Mouse (Mus musculus): ENCODE data around the gene Mbtps1. TPM values are rescaled to one million over a fixed set of nuclear protein-coding genes. Genes with fewer than 3 reads are reported as not detected.

The Mbtps1 gene
- polyA plus RNA-seq, 1 experiment from 2014 or later = 110 TPM

DNA sequence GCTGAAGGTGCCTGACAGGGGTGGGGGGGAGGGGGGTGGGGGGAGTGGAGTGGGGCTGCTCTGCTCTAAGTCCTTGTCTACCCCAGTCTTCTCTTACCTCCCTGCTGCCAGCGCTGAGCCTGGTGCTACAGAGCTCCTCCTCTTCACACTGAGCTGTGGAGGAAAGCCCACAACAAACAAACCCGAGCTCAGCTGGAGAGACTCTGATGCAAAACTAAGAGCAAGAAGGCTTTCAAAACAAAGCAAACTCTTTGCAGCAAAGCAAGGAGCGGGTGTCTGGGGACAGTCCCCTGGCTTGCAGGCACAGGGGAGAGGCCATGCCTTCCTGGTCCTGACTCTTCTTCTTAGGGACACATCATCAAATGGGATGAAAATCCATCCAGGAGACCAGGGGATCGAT is 11.3 kb upstream of the Mbtps1 start:
- H3K9me3 ChIP-seq (ENCODE audit: control insufficient read depth, low read length) = no peaks in the 10 kb centered on the region
- ATAC-seq (ENCODE audit: low read depth) = no peak
- H3K27me3 ChIP-seq (replicated peaks; ENCODE audit: control insufficient read depth, insufficient read depth, low read length) = no peaks in the 10 kb centered on the region
- WGBS = 46% methylated on average over 4 of the region's 4 CpGs
- H3K9ac ChIP-seq (ENCODE audit: low read depth, low read length) = no peak overlapping the region
- no peak overlapping the region for H3K27ac ChIP-seq (replicated peaks; ENCODE audit: low read depth, low read length)
- no peak overlapping the region for H3K4me3 ChIP-seq (ENCODE audit: low read depth, low read length)
- no peak for DNase-seq (ENCODE audit: low spot score)
- no peak overlapping the region for H3K4me2 ChIP-seq (ENCODE audit: low read depth, low read length)
- H3K36me3 ChIP-seq (ENCODE audit: control insufficient read depth, insufficient read depth, low read length) = peaks cover 18% of the 10 kb centered on the region
- H3K4me1 ChIP-seq (ENCODE audit: control insufficient read depth, insufficient read depth, low read length) = peaks cover 5% of the 10 kb centered on the region

DNA sequence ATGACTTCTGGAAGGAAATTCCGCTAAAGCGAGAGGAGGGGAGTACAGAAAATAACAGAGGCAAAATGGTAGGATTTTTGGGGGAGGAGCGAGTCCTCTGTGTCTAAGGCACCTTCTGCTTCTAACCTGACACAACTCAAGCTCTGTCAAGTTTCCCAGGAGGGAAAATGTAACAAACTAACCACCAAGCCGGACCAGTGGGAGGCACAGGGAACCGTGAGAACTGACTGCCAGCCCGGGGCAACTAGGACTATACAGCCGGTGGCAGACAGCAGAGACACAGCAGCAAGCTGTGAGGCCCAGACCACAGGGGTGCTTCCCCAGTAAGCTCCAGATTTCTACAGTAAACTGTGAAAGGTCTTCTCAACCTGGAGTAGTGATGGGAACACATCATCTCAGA is 10.4 kb upstream of the Mbtps1 start:
- Histone ChIP-seq H3K9me3 (ENCODE audit: control insufficient read depth, low read length) (no peaks in the 10 kb centered on the region), H3K36me3 (ENCODE audit: control insufficient read depth, insufficient read depth, low read length) (peaks cover 25% of the 10 kb centered on the region), H3K9ac (ENCODE audit: low read depth, low read length) (no peak overlapping the region), H3K27ac (replicated peaks; ENCODE audit: low read depth, low read length) (no peak overlapping the region), H3K27me3 (replicated peaks; ENCODE audit: control insufficient read depth, insufficient read depth, low read length) (no peaks in the 10 kb centered on the region), H3K4me3 (ENCODE audit: low read depth, low read length) (no peak overlapping the region), H3K4me2 (ENCODE audit: low read depth, low read length) (no peak overlapping the region), H3K4me1 (ENCODE audit: control insufficient read depth, insufficient read depth, low read length) (peaks cover under 1% of the 10 kb centered on the region)
- no peak for DNase-seq (ENCODE audit: low spot score)
- no peak for ATAC-seq (ENCODE audit: low read depth)
- WGBS = 52% methylated on average over 7 of the region's 7 CpGs

- H3K4me2 ChIP-seq (ENCODE audit: low read depth, low read length) = no peak overlapping the region
- H3K9me3 ChIP-seq (ENCODE audit: control insufficient read depth, low read length) = no peaks in the 10 kb centered on the region
- H3K9ac ChIP-seq (ENCODE audit: low read depth, low read length) = no peak overlapping the region
- 87% methylated on average over 9 of the region's 9 CpGs for WGBS
- H3K36me3 ChIP-seq (ENCODE audit: control insufficient read depth, insufficient read depth, low read length) = peaks cover 32% of the 10 kb centered on the region
- H3K4me3 ChIP-seq (ENCODE audit: low read depth, low read length) = no peak overlapping the region
- DNase-seq (ENCODE audit: low spot score) (no peak), ATAC-seq (ENCODE audit: low read depth) (no peak)
- H3K4me1 ChIP-seq (ENCODE audit: control insufficient read depth, insufficient read depth, low read length) = no peaks in the 10 kb centered on the region
- H3K27ac ChIP-seq (replicated peaks; ENCODE audit: low read depth, low read length) = no peak overlapping the region
- H3K27me3 ChIP-seq (replicated peaks; ENCODE audit: control insufficient read depth, insufficient read depth, low read length) = no peaks in the 10 kb centered on the region
These were observed 9.7 kb upstream of the Mbtps1 start for GRCm38 (mm10) chr8:119568251-119568650.

DNA sequence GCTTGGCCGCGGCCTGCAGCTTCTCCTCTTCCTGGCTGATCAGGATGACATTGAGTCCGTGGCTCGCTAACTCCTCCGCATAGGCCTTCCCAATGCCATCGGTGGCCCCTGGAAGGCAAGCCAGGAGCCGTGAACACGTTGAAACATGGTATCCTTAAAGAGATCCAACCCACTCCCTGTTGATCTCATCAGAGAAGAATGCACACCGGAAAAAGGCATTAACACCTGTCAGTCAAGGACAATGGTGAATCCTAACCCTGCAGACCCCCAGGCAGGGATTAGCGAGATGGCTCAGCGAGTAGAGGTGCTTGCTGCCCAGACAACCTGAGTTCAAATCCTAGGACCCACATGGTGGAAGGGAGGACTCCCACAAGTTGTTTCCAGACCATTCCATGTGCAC is 7.8 kb upstream of the Mbtps1 start:
- DNase-seq (ENCODE audit: low spot score) = no peak
- peaks cover 47% of the 10 kb centered on the region for H3K36me3 ChIP-seq (ENCODE audit: control insufficient read depth, insufficient read depth, low read length)
- H3K9ac ChIP-seq (ENCODE audit: low read depth, low read length) = no peak overlapping the region
- H3K4me1 ChIP-seq (ENCODE audit: control insufficient read depth, insufficient read depth, low read length) = no peaks in the 10 kb centered on the region
- no peak overlapping the region for H3K4me3 ChIP-seq (ENCODE audit: low read depth, low read length)
- WGBS = 79% methylated on average over 11 of the region's 11 CpGs
- no peak overlapping the region for H3K27ac ChIP-seq (replicated peaks; ENCODE audit: low read depth, low read length)
- no peak overlapping the region for H3K4me2 ChIP-seq (ENCODE audit: low read depth, low read length)
- H3K9me3 ChIP-seq (ENCODE audit: control insufficient read depth, low read length) = no peaks in the 10 kb centered on the region
- H3K27me3 ChIP-seq (replicated peaks; ENCODE audit: control insufficient read depth, insufficient read depth, low read length) = no peaks in the 10 kb centered on the region
- ATAC-seq (ENCODE audit: low read depth) = no peak

DNA sequence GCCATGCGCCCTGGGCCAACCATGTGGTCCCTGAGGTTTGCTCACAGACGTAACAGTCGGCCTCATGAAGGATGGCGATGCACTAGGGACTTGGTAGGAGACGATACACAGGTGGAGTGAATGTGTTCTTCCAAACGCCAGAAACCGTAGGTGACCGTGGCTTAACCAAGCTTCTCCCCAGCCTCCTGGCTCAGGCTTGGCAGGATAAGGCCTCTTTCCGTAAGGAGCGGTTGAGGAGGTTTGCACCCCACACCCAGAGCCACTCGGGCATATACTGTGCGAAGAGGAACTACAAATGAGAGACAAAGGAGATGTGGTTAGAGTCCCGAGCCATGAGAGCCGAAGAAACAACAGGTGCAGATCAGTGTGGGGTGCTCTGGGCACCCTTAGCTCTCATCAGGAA is 5.3 kb upstream of the Mbtps1 start:
- no peak for ATAC-seq (ENCODE audit: low read depth)
- H3K4me1 ChIP-seq (ENCODE audit: control insufficient read depth, insufficient read depth, low read length) = peaks cover 5% of the 10 kb centered on the region; the same call in 1 of the 2 replicates
- H3K9me3 ChIP-seq (ENCODE audit: control insufficient read depth, low read length) = no peaks in the 10 kb centered on the region
- peaks cover 47% of the 10 kb centered on the region for H3K36me3 ChIP-seq (ENCODE audit: control insufficient read depth, insufficient read depth, low read length)
- no peak overlapping the region for H3K4me2 ChIP-seq (ENCODE audit: low read depth, low read length)
- no peak for DNase-seq (ENCODE audit: low spot score)
- no peak overlapping the region for H3K9ac ChIP-seq (ENCODE audit: low read depth, low read length)
- no peaks in the 10 kb centered on the region for H3K27me3 ChIP-seq (replicated peaks; ENCODE audit: control insufficient read depth, insufficient read depth, low read length)
- H3K27ac ChIP-seq (replicated peaks; ENCODE audit: low read depth, low read length) = no peak overlapping the region
- 92% methylated on average over 14 of the region's 14 CpGs for WGBS
- no peak overlapping the region for H3K4me3 ChIP-seq (ENCODE audit: low read depth, low read length)

GRCm38 (mm10) chr8:119559402-119559720 is 826 bp upstream of the Mbtps1 start:
- Histone ChIP-seq H3K4me3 (ENCODE audit: low read depth, low read length) (no peak overlapping the region), H3K9me3 (ENCODE audit: control insufficient read depth, low read length) (no peaks in the 10 kb centered on the region), H3K4me2 (ENCODE audit: low read depth, low read length) (peak overlapping the region; percentile 64), H3K9ac (ENCODE audit: low read depth, low read length) (peak overlapping the region; percentile 70; the same call in 1 of the 2 replicates), H3K4me1 (ENCODE audit: control insufficient read depth, insufficient read depth, low read length) (peaks cover 17% of the 10 kb centered on the region), H3K36me3 (ENCODE audit: control insufficient read depth, insufficient read depth, low read length) (peaks cover 26% of the 10 kb centered on the region), H3K27ac (replicated peaks; ENCODE audit: low read depth, low read length) (peak overlapping the region; percentile 53; the same call in 1 of the 2 replicates), H3K27me3 (replicated peaks; ENCODE audit: control insufficient read depth, insufficient read depth, low read length) (no peaks in the 10 kb centered on the region)
- ATAC-seq (ENCODE audit: low read depth) (no peak), DNase-seq (ENCODE audit: low spot score) (no peak)
- WGBS = 91% methylated on average over 6 of the region's 6 CpGs

DNA sequence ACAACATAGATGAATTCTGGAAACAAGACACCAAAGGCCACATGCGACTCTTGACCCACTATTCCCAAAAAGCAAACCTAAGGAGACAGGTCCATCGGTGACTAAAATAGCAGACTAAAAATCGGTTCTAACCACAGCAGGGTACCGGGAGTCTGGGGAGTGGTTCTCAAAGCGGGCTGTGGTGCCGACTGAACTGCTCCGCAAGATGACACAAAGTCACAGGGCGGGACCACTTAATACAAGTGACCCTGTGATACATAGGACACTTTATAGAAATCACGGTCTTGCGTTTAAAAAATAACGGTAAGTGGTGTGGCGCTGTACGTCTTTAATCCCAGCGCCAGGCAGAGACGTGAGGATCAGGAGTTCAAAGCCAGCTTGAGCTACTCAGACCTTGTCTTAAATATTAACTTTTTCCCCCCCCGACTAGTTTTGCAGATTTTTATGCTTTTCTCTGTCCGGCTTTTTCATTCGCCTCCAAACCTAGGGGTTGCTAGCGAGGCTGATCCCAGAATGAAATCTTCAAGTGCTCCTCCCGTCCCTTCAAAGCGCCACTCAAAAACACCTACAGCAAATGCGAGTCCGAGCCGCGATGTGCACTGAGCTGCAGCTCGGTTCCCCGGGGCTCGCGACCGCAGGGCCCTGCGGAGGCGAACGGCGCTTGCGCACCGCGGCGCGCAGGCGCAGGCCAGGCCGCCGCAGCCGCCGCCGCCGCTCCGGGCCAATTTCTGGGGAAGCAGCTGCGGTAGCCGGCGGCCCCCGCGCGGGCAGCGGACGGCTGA is 523 bp downstream of the Mbtps1 start:
- Histone ChIP-seq H3K4me2 (ENCODE audit: low read depth, low read length) (peak overlapping the region; percentile 89), H3K9me3 (ENCODE audit: control insufficient read depth, low read length) (no peaks in the 10 kb centered on the region), H3K27ac (replicated peaks; ENCODE audit: low read depth, low read length) (peak overlapping the region; percentile 92), H3K36me3 (ENCODE audit: control insufficient read depth, insufficient read depth, low read length) (peaks cover 12% of the 10 kb centered on the region), H3K9ac (ENCODE audit: low read depth, low read length) (peak overlapping the region; percentile 89), H3K4me3 (ENCODE audit: low read depth, low read length) (peak overlapping the region; percentile 81), H3K27me3 (replicated peaks; ENCODE audit: control insufficient read depth, insufficient read depth, low read length) (no peaks in the 10 kb centered on the region), H3K4me1 (ENCODE audit: control insufficient read depth, insufficient read depth, low read length) (peaks cover 21% of the 10 kb centered on the region)
- 2% methylated on average over 28 of the region's 55 CpGs for WGBS
- DNase-seq (ENCODE audit: low spot score) (peak; percentile 90), ATAC-seq (ENCODE audit: low read depth) (peak; percentile 94)

DNA sequence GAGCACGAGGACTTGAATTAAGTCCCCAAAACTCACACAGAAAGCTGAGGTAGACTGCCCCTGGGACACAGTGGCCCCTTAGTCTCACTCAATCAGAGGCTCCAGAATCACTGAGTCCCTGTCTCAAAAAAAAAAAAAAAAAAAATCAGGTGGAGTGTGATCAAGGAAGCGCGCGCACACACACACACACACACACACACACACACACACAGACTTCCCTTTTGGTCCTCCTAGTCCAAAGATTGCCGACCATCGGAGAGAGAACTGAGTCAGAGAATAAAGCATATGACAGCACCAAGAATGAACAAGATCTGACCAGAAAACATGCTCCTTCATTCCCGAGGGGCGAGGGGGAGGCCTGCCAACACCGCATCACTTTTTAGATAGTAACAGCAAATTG is 1.4 kb downstream of the Mbtps1 start:
- Histone ChIP-seq H3K4me1 (ENCODE audit: control insufficient read depth, insufficient read depth, low read length) (peaks cover 23% of the 10 kb centered on the region), H3K4me3 (ENCODE audit: low read depth, low read length) (peak overlapping the region; percentile 81), H3K27me3 (replicated peaks; ENCODE audit: control insufficient read depth, insufficient read depth, low read length) (no peaks in the 10 kb centered on the region), H3K4me2 (ENCODE audit: low read depth, low read length) (peak overlapping the region; percentile 89), H3K36me3 (ENCODE audit: control insufficient read depth, insufficient read depth, low read length) (peaks cover 4% of the 10 kb centered on the region), H3K27ac (replicated peaks; ENCODE audit: low read depth, low read length) (no peak overlapping the region), H3K9ac (ENCODE audit: low read depth, low read length) (peak overlapping the region; percentile 89), H3K9me3 (ENCODE audit: control insufficient read depth, low read length) (no peaks in the 10 kb centered on the region)
- no peak for ATAC-seq (ENCODE audit: low read depth)
- DNase-seq (ENCODE audit: low spot score) = no peak
- 80% methylated on average over 9 of the region's 9 CpGs for WGBS

DNA sequence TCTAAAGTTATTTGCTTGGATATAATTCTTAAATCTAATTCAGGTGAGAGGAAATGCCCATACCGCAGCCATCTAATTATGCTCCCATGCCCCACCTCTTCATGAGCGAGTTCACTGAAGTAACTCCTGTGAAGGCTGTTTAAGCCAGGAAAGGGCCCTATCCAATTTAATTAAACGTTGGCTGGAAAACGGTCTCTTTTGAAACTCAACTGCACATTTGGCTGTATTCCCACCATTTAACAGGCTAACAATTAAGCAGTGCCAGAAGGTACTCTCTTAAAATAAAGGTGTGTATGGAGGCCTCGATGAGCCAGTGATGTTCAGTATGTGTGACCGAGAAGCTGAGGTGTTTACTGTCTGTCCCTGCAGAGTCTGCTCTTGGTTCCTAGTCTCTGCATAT is 2.7 kb downstream of the Mbtps1 start:
- DNase-seq (ENCODE audit: low spot score) = no peak
- no peak overlapping the region for H3K27ac ChIP-seq (replicated peaks; ENCODE audit: low read depth, low read length)
- 75% methylated on average over 6 of the region's 6 CpGs for WGBS
- H3K27me3 ChIP-seq (replicated peaks; ENCODE audit: control insufficient read depth, insufficient read depth, low read length) = no peaks in the 10 kb centered on the region
- peaks cover 23% of the 10 kb centered on the region for H3K4me1 ChIP-seq (ENCODE audit: control insufficient read depth, insufficient read depth, low read length)
- no peak overlapping the region for H3K9ac ChIP-seq (ENCODE audit: low read depth, low read length)
- H3K9me3 ChIP-seq (ENCODE audit: control insufficient read depth, low read length) = no peaks in the 10 kb centered on the region
- no peak overlapping the region for H3K4me2 ChIP-seq (ENCODE audit: low read depth, low read length)
- ATAC-seq (ENCODE audit: low read depth) = no peak
- no peak overlapping the region for H3K4me3 ChIP-seq (ENCODE audit: low read depth, low read length)
- no peaks in the 10 kb centered on the region for H3K36me3 ChIP-seq (ENCODE audit: control insufficient read depth, insufficient read depth, low read length)

Measured in embryonic facial prominence, embryonic 14.5 days (tissue).